Mouse (Mus musculus) kidney, embryonic 16.5 days (tissue): ENCODE results near the gene Psmb8. TPM values are rescaled to one million over a fixed set of nuclear protein-coding genes. Genes with fewer than 3 reads are reported as not detected.
A peak's percentile ranks its signal among the peaks of the same experiment; 100 is the strongest.
"Not testable (repeated sequence)": the region's sequence is repeated elsewhere in the genome, so short reads cannot be mapped to it uniquely, and the experiment has no call there.

ENCODE experiments used
- ATAC-seq: fragments of 200-750 bp; cut with Nextera tagmentation; 2 replicates; pipeline ENCODE4 v1.8.0; 2017; ENCODE audit warnings: moderate TSS enrichment; ENCODE audit not compliant: low FRiP score, low TSS enrichment
- H3K27ac ChIP-seq: fragments of 300-500 bp; sonication (generic); 2 replicates; pipeline ENCODE4 v1.5.1; 2014; ENCODE audit warnings: low read length
- H3K27me3 ChIP-seq: fragments of 300-500 bp; sonication (generic); 2 replicates; pipeline ENCODE4 v1.6.1; 2014; ENCODE audit warnings: low read length, control low read depth, mixed read lengths; ENCODE audit not compliant: insufficient read depth
- H3K36me3 ChIP-seq: fragments of 300-500 bp; sonication (generic); 2 replicates; pipeline ENCODE4 v1.6.1; 2014; ENCODE audit warnings: low read length, control low read depth, mixed read lengths; ENCODE audit not compliant: insufficient read depth
- H3K4me1 ChIP-seq: fragments of 300-500 bp; sonication (generic); 2 replicates; pipeline ENCODE4 v1.6.1; 2014; ENCODE audit warnings: low read length, control low read depth, mixed read lengths; ENCODE audit not compliant: insufficient read depth
- H3K4me2 ChIP-seq: fragments of 300-500 bp; sonication (generic); replicated peaks from 2 replicates; pipeline ENCODE4 v1.6.1; 2014; ENCODE audit warnings: low read depth, low read length
- H3K4me3 ChIP-seq: fragments of 300-500 bp; sonication (generic); 2 replicates; pipeline ENCODE4 v1.5.1; 2014; ENCODE audit warnings: mild to moderate bottlenecking, low read length
- H3K9ac ChIP-seq: fragments of 300-500 bp; sonication (generic); replicated peaks from 2 replicates; pipeline ENCODE4 v1.6.1; 2014; ENCODE audit warnings: low read length
- H3K9me3 ChIP-seq: fragments of 300-500 bp; sonication (generic); 2 replicates; pipeline ENCODE4 v1.6.1; 2016; ENCODE audit warnings: low read length, control low read depth
- WGBS: fragments of 180-500 bp; shearing (Covaris S2); extraction: QIAGEN DNeasy Blood & Tissue Kit; methylation state at CpG from one replicate; pipeline ENCODE4 v1.1.7; 2014; 5-methylcytosine and 5-hydroxymethylcytosine counted together
- polyA plus RNA-seq: library from polyadenylated mRNA; unstranded; fragments of >200 nt; fragmentation: Nextera tagmentation; extraction: Ambion mirVana; gene quantifications from 2 replicates; pipeline ENCODE4 v1.2.1, GENCODE M21; 2015

Psmb8 gene
- polyA plus RNA-seq, 1 experiment from 2014 or later = 7.2 TPM

- WGBS = 85% methylated on average over 3 of the region's 7 CpGs
- H3K9ac ChIP-seq, H3K9me3 ChIP-seq, H3K4me3 ChIP-seq, H3K36me3 ChIP-seq, H3K27me3 ChIP-seq, H3K27ac ChIP-seq, H3K4me2 ChIP-seq, ATAC-seq, H3K4me1 ChIP-seq: not testable (repeated sequence)
Measured at GRCm38 (mm10) chr17:34219801-34220200, 22.3 kb downstream of the Psmb8 start.

DNA sequence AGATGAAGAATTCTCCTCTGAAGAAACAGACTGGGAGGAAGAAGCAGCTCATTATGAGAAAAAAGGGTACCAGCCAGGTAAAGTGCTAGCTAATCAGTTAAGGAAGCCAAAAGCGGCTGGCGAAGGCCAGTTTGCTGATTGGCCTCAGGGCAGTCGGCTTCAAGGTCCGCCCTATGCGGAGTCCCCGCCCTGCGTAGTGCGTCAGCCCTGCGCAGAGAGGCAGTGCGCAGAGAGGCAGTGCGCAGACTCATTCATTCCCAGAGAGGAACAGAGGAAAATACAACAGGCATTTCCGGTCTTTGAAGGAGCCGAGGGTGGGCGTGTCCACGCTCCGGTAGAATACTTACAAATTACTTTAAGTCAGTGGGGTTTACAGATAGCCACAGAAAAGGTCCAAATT is 22.9 kb downstream of the Psmb8 start:
- not testable (repeated sequence) for H3K9ac ChIP-seq, H3K27ac ChIP-seq, H3K4me3 ChIP-seq, H3K9me3 ChIP-seq, H3K36me3 ChIP-seq, H3K27me3 ChIP-seq, H3K4me1 ChIP-seq, ATAC-seq, H3K4me2 ChIP-seq
- 100% methylated on average over 2 of the region's 16 CpGs for WGBS

GRCm38 (mm10) chr17:34224816-34225215 is 27.3 kb downstream of the Psmb8 start:
- 98% methylated on average over 3 of the region's 3 CpGs for WGBS
- no peak overlapping the region for H3K27ac ChIP-seq
- H3K9me3 ChIP-seq = peaks cover 7% of the 10 kb centered on the region
- H3K4me1 ChIP-seq = no peaks in the 10 kb centered on the region
- H3K4me2 ChIP-seq = no peak overlapping the region
- no peak for ATAC-seq
- H3K36me3 ChIP-seq = no peaks in the 10 kb centered on the region
- H3K27me3 ChIP-seq = no peaks in the 10 kb centered on the region
- H3K4me3 ChIP-seq = no peak overlapping the region
- no peak overlapping the region for H3K9ac ChIP-seq

- Histone ChIP-seq H3K4me3 (no peak overlapping the region), H3K27me3 (no peaks in the 10 kb centered on the region), H3K9me3 (peaks cover 7% of the 10 kb centered on the region), H3K4me2 (no peak overlapping the region), H3K27ac (no peak overlapping the region), H3K36me3 (no peaks in the 10 kb centered on the region), H3K9ac (no peak overlapping the region), H3K4me1 (no peaks in the 10 kb centered on the region)
- ATAC-seq = no peak
- WGBS = 96% methylated on average over 8 of the region's 8 CpGs
Measured at GRCm38 (mm10) chr17:34225426-34225825, 27.9 kb downstream of the Psmb8 start.

DNA sequence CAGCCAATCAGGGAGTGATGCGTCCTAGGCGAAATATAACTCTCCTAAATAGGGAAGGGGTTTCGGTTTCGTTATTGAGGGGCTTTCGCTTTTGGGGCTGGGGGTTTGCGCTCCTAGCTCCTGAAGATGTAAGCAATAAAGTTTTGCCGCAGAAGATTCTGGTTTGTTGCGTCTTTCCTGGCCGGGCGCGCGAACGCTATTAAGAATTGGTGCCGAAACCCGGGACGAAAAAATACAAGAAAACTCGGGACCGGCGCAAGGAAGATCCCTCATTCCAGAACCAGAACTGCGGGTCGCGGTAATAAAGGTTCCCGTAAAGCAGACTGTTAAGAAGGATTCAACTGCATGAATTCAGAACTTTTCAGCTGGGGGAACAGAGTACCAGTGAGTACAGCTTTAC is 28.4 kb downstream of the Psmb8 start:
- not testable (repeated sequence) for H3K27me3 ChIP-seq, H3K4me3 ChIP-seq, ATAC-seq, H3K36me3 ChIP-seq, H3K9me3 ChIP-seq, H3K4me2 ChIP-seq, H3K27ac ChIP-seq, H3K4me1 ChIP-seq, H3K9ac ChIP-seq
- WGBS = 97% methylated on average over 12 of the region's 23 CpGs

GRCm38 (mm10) chr17:34230971-34231370 is 33.5 kb downstream of the Psmb8 start:
- 95% methylated on average over 6 of the region's 9 CpGs for WGBS
- H3K9ac ChIP-seq, H3K4me2 ChIP-seq, H3K27ac ChIP-seq, H3K36me3 ChIP-seq, H3K4me3 ChIP-seq, ATAC-seq, H3K9me3 ChIP-seq, H3K4me1 ChIP-seq, H3K27me3 ChIP-seq: not testable (repeated sequence)

DNA sequence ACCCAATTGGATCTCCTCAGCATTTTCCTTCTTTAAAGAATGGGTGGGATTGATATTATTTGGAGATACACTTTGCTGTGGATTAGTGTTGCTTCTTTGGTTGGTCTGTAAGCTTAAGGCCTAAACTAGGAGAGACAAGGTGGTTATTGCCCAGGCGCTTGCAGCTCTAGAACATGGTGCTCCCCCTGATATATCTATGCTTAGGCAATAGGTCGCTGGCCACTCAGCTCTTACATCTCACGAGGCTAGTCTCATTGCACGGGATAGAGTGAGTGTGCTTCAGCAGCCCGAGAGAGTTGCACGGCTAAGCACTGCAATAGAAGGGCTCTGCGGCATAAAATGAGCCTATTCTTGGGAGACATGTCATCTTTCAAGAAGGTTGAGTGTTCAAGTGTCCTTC is 34.5 kb downstream of the Psmb8 start:
- not testable (repeated sequence) for H3K27me3 ChIP-seq, H3K4me3 ChIP-seq, H3K4me1 ChIP-seq, H3K4me2 ChIP-seq, H3K36me3 ChIP-seq, H3K9me3 ChIP-seq, H3K27ac ChIP-seq, ATAC-seq, H3K9ac ChIP-seq
- WGBS = 96% methylated on average over 4 of the region's 7 CpGs

GRCm38 (mm10) chr17:34234926-34235325 is 37.4 kb downstream of the Psmb8 start:
- H3K4me3 ChIP-seq = no peak overlapping the region
- no peak overlapping the region for H3K4me2 ChIP-seq
- 29% methylated on average over 9 of the region's 9 CpGs for WGBS
- H3K27me3 ChIP-seq = no peaks in the 10 kb centered on the region
- ATAC-seq = 0 out of 2 replicates have a peak, but pooled peaks have one; percentile 42
- H3K9me3 ChIP-seq = no peaks in the 10 kb centered on the region
- H3K27ac ChIP-seq = no peak overlapping the region
- no peaks in the 10 kb centered on the region for H3K36me3 ChIP-seq
- H3K9ac ChIP-seq = no peak overlapping the region
- H3K4me1 ChIP-seq = no peaks in the 10 kb centered on the region

DNA sequence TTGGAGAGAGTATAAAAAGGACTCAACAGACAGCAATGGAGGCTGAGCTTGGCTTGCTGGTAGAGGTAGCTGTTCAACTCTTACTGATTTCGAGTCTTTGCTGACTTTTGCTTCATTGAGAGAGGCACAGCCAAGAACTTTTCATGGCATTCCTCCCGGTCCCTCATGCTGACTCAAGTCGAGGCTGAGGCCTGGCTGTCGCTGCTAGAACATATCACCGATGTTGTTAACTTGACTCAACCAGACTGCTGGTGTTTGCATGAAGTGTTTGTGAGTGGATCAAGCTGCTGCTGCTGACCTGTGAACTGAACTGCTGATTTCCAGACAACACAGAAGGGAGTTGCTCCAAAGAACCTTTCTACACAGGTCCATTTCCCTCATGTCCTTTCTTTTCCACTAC is 39.2 kb downstream of the Psmb8 start:
- 78% methylated on average over 5 of the region's 5 CpGs for WGBS
- Histone ChIP-seq H3K27me3 (no peaks in the 10 kb centered on the region), H3K4me3 (no peak overlapping the region), H3K27ac (no peak overlapping the region), H3K9me3 (0 out of 2 replicates have a peak, but pooled peaks cover 1% of the 10 kb centered on the region), H3K4me1 (no peaks in the 10 kb centered on the region), H3K4me2 (no peak overlapping the region), H3K36me3 (no peaks in the 10 kb centered on the region), H3K9ac (no peak overlapping the region)
- no peak for ATAC-seq

DNA sequence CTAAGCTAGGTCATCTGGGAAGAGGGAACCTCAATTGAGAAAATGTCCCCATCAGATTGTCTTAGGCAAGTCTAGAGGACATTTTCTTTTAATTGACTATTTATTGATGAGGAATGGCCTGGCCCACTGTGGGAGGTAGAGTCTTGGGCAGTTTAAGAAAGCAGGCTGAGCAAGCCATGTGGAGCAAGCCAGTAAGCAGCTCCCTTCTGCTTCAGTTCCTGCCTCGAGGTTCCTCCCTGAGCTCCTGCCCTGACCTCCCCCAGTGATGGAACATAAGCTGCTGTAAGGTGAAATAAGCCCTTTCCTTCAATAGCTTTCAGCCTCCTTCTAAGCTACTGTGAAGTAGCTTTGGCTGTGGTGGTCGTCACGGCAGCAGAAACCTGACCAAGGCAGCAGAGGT is 40.2 kb downstream of the Psmb8 start:
- WGBS = 77% methylated on average over 3 of the region's 3 CpGs
- no peak for ATAC-seq
- 0 out of 2 replicates have a peak, but pooled peaks cover 4% of the 10 kb centered on the region for H3K9me3 ChIP-seq

More for the DNA sequence above, 40.2 kb downstream of the Psmb8 start:
- Histone ChIP-seq H3K4me3 (no peak overlapping the region), H3K27ac (no peak overlapping the region), H3K4me1 (no peaks in the 10 kb centered on the region), H3K27me3 (no peaks in the 10 kb centered on the region), H3K4me2 (no peak overlapping the region), H3K9ac (no peak overlapping the region), H3K36me3 (no peaks in the 10 kb centered on the region)
